Mouse (Mus musculus): ENCODE data around the gene Pcgf2. TPM values are rescaled to one million over a fixed set of nuclear protein-coding genes. Genes with fewer than 3 reads are reported as not detected.
A peak's percentile ranks its signal among the peaks of the same experiment; 100 is the strongest.

Gene Pcgf2
- total and polyA plus RNA-seq, 2 experiments from 2014 or later = 1.1 to 7.1 TPM

GRCm38 (mm10) chr11:97670234-97671176 lies 29.8 kb downstream of the Pcgf2 start:
- peaks cover 16% of the 10 kb centered on the region for H3K4me1 ChIP-seq (ENCODE audit: control insufficient read depth, insufficient read depth)
- peak; percentile 52 for DNase-seq (ENCODE audit: low spot score)
- peak overlapping the region; percentile 91 for H3K27ac ChIP-seq (ENCODE audit: low read depth)
- peaks cover 84% of the 10 kb centered on the region for H3K36me3 ChIP-seq (replicated peaks; ENCODE audit: control insufficient read depth, insufficient read depth, low read length)
- no peaks in the 10 kb centered on the region for H3K9me3 ChIP-seq (replicated peaks; ENCODE audit: control insufficient read depth, low read length)
- TF ChIP-seq EP300 (IDR thresholded peaks at IDR 0.05; ENCODE audit: low read depth) (no peak), CTCF (IDR thresholded peaks at IDR 0.05; ENCODE audit: low read depth) (peak; percentile 50)
- 23% methylated on average over 13 of the region's 13 CpGs for WGBS
- peak; percentile 82 for ATAC-seq (ENCODE audit: insufficient read depth, low read depth)
- H3K27me3 ChIP-seq (ENCODE audit: control insufficient read depth, insufficient read depth, low read length) = no peaks in the 10 kb centered on the region
- 0 out of 2 replicates have a peak overlapping the region, but pooled peaks have one; percentile 14 for H3K4me3 ChIP-seq (ENCODE audit: low read depth, low read length)
- peak overlapping the region; percentile 45 for H3K9ac ChIP-seq (replicated peaks; ENCODE audit: low read depth, low read length)
- H3K4me2 ChIP-seq (ENCODE audit: low read depth, low read length) = peak overlapping the region; percentile 57

- H3K4me1 ChIP-seq (ENCODE audit: control insufficient read depth, insufficient read depth) = peaks cover 16% of the 10 kb centered on the region
- H3K4me2 ChIP-seq (ENCODE audit: low read depth, low read length) = peak overlapping the region; percentile 57
- TF ChIP-seq CTCF (IDR thresholded peaks at IDR 0.05; ENCODE audit: low read depth) (no peak), EP300 (IDR thresholded peaks at IDR 0.05; ENCODE audit: low read depth) (peak; percentile 89)
- peak overlapping the region; percentile 45 for H3K9ac ChIP-seq (replicated peaks; ENCODE audit: low read depth, low read length)
- 12% methylated on average over 6 of the region's 6 CpGs for WGBS
- H3K36me3 ChIP-seq (replicated peaks; ENCODE audit: control insufficient read depth, insufficient read depth, low read length) = peaks cover 77% of the 10 kb centered on the region
- peak overlapping the region; percentile 21; the same call in 1 of the 2 replicates for H3K4me3 ChIP-seq (ENCODE audit: low read depth, low read length)
- ATAC-seq (ENCODE audit: insufficient read depth, low read depth) (peak; percentile 90), DNase-seq (ENCODE audit: low spot score) (peak; percentile 88)
- no peaks in the 10 kb centered on the region for H3K27me3 ChIP-seq (ENCODE audit: control insufficient read depth, insufficient read depth, low read length)
- no peaks in the 10 kb centered on the region for H3K9me3 ChIP-seq (replicated peaks; ENCODE audit: control insufficient read depth, low read length)
- peak overlapping the region; percentile 92 for H3K27ac ChIP-seq (ENCODE audit: low read depth)
Observed at GRCm38 (mm10) chr11:97669829-97670228, 30.5 kb downstream of the Pcgf2 start.

- Histone ChIP-seq H3K36me3 (replicated peaks; ENCODE audit: control insufficient read depth, insufficient read depth, low read length) (peaks cover 71% of the 10 kb centered on the region), H3K4me3 (ENCODE audit: low read depth, low read length) (peak overlapping the region; percentile 21), H3K4me1 (ENCODE audit: control insufficient read depth, insufficient read depth) (peaks cover 16% of the 10 kb centered on the region), H3K9ac (replicated peaks; ENCODE audit: low read depth, low read length) (peak overlapping the region; percentile 37), H3K27me3 (ENCODE audit: control insufficient read depth, insufficient read depth, low read length) (no peaks in the 10 kb centered on the region), H3K4me2 (ENCODE audit: low read depth, low read length) (peak overlapping the region; percentile 48), H3K9me3 (replicated peaks; ENCODE audit: control insufficient read depth, low read length) (no peaks in the 10 kb centered on the region), H3K27ac (ENCODE audit: low read depth) (peak overlapping the region; percentile 92)
- TF ChIP-seq CTCF (IDR thresholded peaks at IDR 0.05; ENCODE audit: low read depth) (no peak), EP300 (IDR thresholded peaks at IDR 0.05; ENCODE audit: low read depth) (no peak; the same call in 1 of the 2 replicates)
- DNase-seq (ENCODE audit: low spot score) = no peak
- WGBS = 22% methylated on average over 14 of the region's 15 CpGs
- peak; percentile 6; the same call in 1 of the 2 replicates for ATAC-seq (ENCODE audit: insufficient read depth, low read depth)
Observed at GRCm38 (mm10) chr11:97669268-97669667, 31.0 kb downstream of the Pcgf2 start.

DNA sequence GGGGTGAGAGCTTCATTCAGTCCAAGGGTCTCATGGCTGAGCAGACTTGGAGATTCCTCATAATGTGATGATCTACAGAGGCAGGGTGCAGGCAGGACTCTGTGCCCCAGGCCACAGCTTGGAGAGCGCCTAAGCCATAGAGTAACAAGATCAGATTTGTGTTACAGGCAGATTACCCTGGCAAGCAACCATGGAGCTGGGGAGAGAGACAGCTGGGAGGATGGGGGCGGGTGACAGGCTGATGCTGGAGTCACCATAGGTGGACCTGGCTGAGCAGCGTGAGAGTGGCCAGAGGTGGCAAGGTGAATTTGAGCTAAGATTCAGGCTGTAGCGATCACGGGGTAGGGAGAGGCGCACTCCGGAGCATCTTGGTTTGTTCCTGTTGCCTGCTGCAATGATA lies 32.1 kb downstream of the Pcgf2 start:
- peaks cover 16% of the 10 kb centered on the region for H3K4me1 ChIP-seq (ENCODE audit: control insufficient read depth, insufficient read depth)
- no peak for ATAC-seq (ENCODE audit: insufficient read depth, low read depth)
- H3K4me3 ChIP-seq (ENCODE audit: low read depth, low read length) = no peak overlapping the region
- no peaks in the 10 kb centered on the region for H3K9me3 ChIP-seq (replicated peaks; ENCODE audit: control insufficient read depth, low read length)
- no peak for DNase-seq (ENCODE audit: low spot score)
- H3K4me2 ChIP-seq (ENCODE audit: low read depth, low read length) = no peak overlapping the region
- TF ChIP-seq EP300 (IDR thresholded peaks at IDR 0.05; ENCODE audit: low read depth) = no peak
- TF ChIP-seq CTCF (IDR thresholded peaks at IDR 0.05; ENCODE audit: low read depth) = no peak
- no peaks in the 10 kb centered on the region for H3K27me3 ChIP-seq (ENCODE audit: control insufficient read depth, insufficient read depth, low read length)
- H3K9ac ChIP-seq (replicated peaks; ENCODE audit: low read depth, low read length) = no peak overlapping the region
- WGBS = 82% methylated on average over 7 of the region's 7 CpGs
- peaks cover 60% of the 10 kb centered on the region for H3K36me3 ChIP-seq (replicated peaks; ENCODE audit: control insufficient read depth, insufficient read depth, low read length)
- H3K27ac ChIP-seq (ENCODE audit: low read depth) = no peak overlapping the region

- Histone ChIP-seq H3K27ac (ENCODE audit: low read depth) (no peak overlapping the region), H3K9ac (replicated peaks; ENCODE audit: low read depth, low read length) (no peak overlapping the region), H3K27me3 (ENCODE audit: control insufficient read depth, insufficient read depth, low read length) (no peaks in the 10 kb centered on the region), H3K36me3 (replicated peaks; ENCODE audit: control insufficient read depth, insufficient read depth, low read length) (peaks cover 47% of the 10 kb centered on the region), H3K4me1 (ENCODE audit: control insufficient read depth, insufficient read depth) (peaks cover 16% of the 10 kb centered on the region), H3K4me2 (ENCODE audit: low read depth, low read length) (no peak overlapping the region), H3K4me3 (ENCODE audit: low read depth, low read length) (no peak overlapping the region), H3K9me3 (replicated peaks; ENCODE audit: control insufficient read depth, low read length) (no peaks in the 10 kb centered on the region)
- ATAC-seq (ENCODE audit: insufficient read depth, low read depth) = no peak
- 89% methylated on average over 15 of the region's 15 CpGs for WGBS
- DNase-seq (ENCODE audit: low spot score) = no peak
- TF ChIP-seq CTCF (IDR thresholded peaks at IDR 0.05; ENCODE audit: low read depth) = no peak
- no peak for TF ChIP-seq EP300 (IDR thresholded peaks at IDR 0.05; ENCODE audit: low read depth)
Observed at GRCm38 (mm10) chr11:97666794-97667193, 33.5 kb downstream of the Pcgf2 start.
